Mouse (Mus musculus) splenic B cell, adult 2 months (primary cell): ENCODE results near the gene Diaph2.
A peak's percentile ranks its signal among the peaks of the same experiment; 100 is the strongest.

Experiments used
- DNase-seq: peaks from one replicate; pipeline ENCODE4 v3.0.0-alpha.2; 2011; ENCODE audit warnings: low read depth, low spot score
- H3K27me3 ChIP-seq: 2 replicates; pipeline ENCODE4 v1.6.1; 2012; ENCODE audit warnings: mild to moderate bottlenecking, low read length, moderate library complexity, mixed read lengths; ENCODE audit not compliant: control insufficient read depth, poor library complexity, insufficient read depth, severe bottlenecking
- H3K36me3 ChIP-seq: 2 replicates; pipeline ENCODE4 v1.6.1; 2012; ENCODE audit warnings: mild to moderate bottlenecking, low read length, moderate library complexity, mixed read lengths; ENCODE audit not compliant: control insufficient read depth, poor library complexity, insufficient read depth, severe bottlenecking

Diaph2 gene

DNA sequence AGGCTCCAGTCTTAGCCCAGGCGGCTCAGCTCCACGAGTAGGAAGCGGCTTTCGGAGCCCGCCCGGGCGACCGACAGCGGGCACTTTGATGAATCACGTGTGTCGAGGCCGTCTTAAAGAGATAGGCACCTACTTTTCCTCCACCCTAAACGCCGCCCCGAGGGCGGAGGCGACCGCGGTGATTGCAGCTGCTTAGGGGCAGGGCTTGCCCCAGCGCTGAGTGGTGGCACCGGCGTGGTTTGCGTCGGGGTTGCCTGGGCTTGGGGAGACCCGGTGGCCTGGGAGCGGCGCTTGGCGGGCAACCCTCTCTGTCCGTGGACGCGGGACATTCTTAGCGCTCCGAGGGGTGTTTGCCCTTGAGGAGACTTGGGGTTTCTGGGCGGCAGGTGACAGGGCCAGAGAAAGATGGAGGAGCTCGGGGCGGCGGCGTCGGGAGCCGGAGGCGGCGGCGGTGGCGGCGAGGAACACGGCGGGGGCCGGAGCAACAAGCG lies at the start of gene Diaph2:
Diaph2 (plus strand) TSS at position 172 of the 491 bp plus-strand sequence.
- no peaks in the 10 kb centered on the region for H3K36me3 ChIP-seq
- DNase-seq = peak; percentile 89

GRCm38 (mm10) chrX:129701634-129702312 lies 47.8 kb upstream of the Diaph2 start:
- H3K36me3 ChIP-seq = no peaks in the 10 kb centered on the region
- no peaks in the 10 kb centered on the region for H3K27me3 ChIP-seq
- DNase-seq = no peak

More for the DNA sequence above, at the start of gene Diaph2:
- H3K27me3 ChIP-seq = no peaks in the 10 kb centered on the region

DNA sequence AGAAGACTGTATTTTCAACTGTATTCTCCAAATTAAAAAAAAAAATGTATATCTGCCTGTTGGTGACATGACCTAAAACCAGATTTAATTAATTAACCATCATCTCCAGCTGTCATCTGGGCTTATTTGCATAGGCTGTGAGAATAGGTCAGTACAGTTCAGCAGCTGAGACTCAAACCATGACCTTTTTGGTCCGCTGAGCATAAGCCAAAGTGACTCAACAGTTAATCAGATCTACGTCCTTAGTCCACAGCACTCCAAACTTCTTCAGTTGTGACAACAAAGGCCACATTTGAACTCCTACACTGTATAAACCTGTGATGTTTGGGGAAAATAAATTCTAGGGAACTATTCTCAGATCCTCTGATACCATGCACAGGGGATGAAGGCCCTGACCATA lies 39.9 kb upstream of the Diaph2 start:
- no peaks in the 10 kb centered on the region for H3K27me3 ChIP-seq
- no peak for DNase-seq
- no peaks in the 10 kb centered on the region for H3K36me3 ChIP-seq

- Histone ChIP-seq H3K36me3 (no peaks in the 10 kb centered on the region), H3K27me3 (no peaks in the 10 kb centered on the region)
- DNase-seq = no peak
Measured at GRCm38 (mm10) chrX:129728717-129729220, 20.8 kb upstream of the Diaph2 start.

GRCm38 (mm10) chrX:129736562-129736961 lies 13.0 kb upstream of the Diaph2 start:
- no peaks in the 10 kb centered on the region for H3K36me3 ChIP-seq

GRCm38 (mm10) chrX:129739226-129739625 lies 10.3 kb upstream of the Diaph2 start:
- DNase-seq = no peak
- no peaks in the 10 kb centered on the region for H3K36me3 ChIP-seq
- no peaks in the 10 kb centered on the region for H3K27me3 ChIP-seq

More at GRCm38 (mm10) chrX:129736562-129736961, 13.0 kb upstream of the Diaph2 start:
- no peak for DNase-seq
- no peaks in the 10 kb centered on the region for H3K27me3 ChIP-seq

GRCm38 (mm10) chrX:129742981-129743380 lies 6.6 kb upstream of the Diaph2 start:
- Histone ChIP-seq H3K36me3 (no peaks in the 10 kb centered on the region), H3K27me3 (no peaks in the 10 kb centered on the region)
- DNase-seq = no peak

GRCm38 (mm10) chrX:129745976-129746375 lies 3.6 kb upstream of the Diaph2 start:
- no peaks in the 10 kb centered on the region for H3K36me3 ChIP-seq

GRCm38 (mm10) chrX:129749102-129749501 lies 440 bp upstream of the Diaph2 start:
- H3K36me3 ChIP-seq = no peaks in the 10 kb centered on the region
- no peak for DNase-seq

More at GRCm38 (mm10) chrX:129745976-129746375, 3.6 kb upstream of the Diaph2 start:
- no peak for DNase-seq
- H3K27me3 ChIP-seq = no peaks in the 10 kb centered on the region

GRCm38 (mm10) chrX:129750094-129750569 lies 590 bp downstream of the Diaph2 start:
- peak; percentile 18 for DNase-seq
- no peaks in the 10 kb centered on the region for H3K27me3 ChIP-seq
- H3K36me3 ChIP-seq = no peaks in the 10 kb centered on the region

More at GRCm38 (mm10) chrX:129749102-129749501, 440 bp upstream of the Diaph2 start:
- no peaks in the 10 kb centered on the region for H3K27me3 ChIP-seq

DNA sequence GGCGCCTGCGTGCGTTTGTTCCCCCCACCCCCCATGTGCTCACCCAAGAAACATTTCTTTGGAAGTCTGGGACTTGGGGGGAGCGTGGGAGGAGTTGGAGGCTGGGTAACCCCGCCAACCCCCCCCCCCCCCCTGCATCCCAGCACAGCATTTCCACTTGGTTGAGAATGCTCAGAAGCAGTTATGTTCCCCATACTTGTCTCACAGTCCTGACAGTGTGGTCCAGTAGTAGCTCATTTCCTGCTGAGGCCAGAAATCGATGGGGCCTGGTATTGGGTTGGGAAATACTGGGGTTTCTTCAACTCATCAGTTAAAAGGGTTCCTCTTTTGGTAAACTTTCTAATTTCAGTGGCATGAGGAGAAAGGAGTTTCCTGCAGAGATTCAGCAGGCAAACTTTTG lies 1.1 kb downstream of the Diaph2 start:
- Histone ChIP-seq H3K36me3 (no peaks in the 10 kb centered on the region), H3K27me3 (no peaks in the 10 kb centered on the region)
- DNase-seq = peak; percentile 10

DNA sequence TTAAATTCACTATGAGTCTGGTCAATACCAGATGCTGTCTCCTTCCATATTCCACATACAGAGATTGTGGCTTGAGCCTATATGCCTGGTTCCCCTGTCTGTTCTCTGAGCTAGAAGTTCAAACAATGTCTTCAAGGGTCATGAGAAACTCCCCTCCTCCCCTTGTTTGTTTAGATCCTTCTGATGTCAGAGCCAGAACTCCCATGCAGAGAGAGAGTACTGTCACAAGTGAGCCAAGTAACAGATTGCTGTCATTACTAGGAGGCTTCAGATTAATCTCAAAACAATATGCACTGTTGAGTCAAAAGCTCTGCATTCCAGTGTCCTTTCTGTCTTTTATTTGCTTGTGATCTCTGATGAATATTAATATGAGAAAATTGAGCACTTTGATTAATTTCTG lies 7.1 kb downstream of the Diaph2 start:
- Histone ChIP-seq H3K27me3 (no peaks in the 10 kb centered on the region), H3K36me3 (no peaks in the 10 kb centered on the region)
- no peak for DNase-seq

DNA sequence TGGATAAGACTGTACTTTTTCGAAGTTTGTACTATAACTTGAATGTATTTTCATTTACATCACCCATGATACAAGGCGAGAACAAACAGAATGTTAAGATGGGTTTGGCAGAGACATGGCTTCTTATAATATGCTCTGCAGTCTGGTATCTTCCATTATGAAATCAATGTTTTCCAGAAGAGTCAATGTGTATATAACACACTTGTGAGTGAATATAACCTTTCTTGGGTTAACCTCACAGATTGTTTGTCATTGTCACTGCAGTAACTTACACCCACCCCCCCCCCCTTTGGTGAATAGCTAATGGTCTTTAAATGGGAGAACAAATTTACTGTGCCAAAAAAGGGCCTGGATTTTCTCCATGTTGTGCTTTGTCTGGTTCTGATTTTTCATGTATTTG lies 13.1 kb downstream of the Diaph2 start:
- Histone ChIP-seq H3K27me3 (no peaks in the 10 kb centered on the region), H3K36me3 (no peaks in the 10 kb centered on the region)
- no peak for DNase-seq

- Histone ChIP-seq H3K36me3 (no peaks in the 10 kb centered on the region), H3K27me3 (no peaks in the 10 kb centered on the region)
- DNase-seq = no peak
Measured at GRCm38 (mm10) chrX:129765378-129765777, 15.8 kb downstream of the Diaph2 start.

DNA sequence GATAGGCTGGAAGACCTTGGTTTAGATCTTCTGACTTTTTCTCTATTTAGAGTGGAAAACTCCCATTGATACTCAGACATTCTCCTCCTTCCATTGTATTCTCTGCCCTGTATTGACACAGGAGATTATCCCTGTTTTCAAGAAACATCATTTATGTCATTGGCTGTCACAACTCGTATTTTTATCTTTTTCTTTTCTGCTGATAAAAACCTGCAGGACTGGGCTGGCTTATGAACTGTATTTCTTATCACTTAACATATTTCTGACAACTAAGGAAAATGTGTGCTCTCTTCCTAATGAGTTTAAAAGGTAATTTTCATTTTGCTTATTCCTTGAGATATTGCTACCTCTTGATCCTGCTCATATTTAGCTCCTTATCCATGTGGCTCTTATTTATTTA lies 17.3 kb downstream of the Diaph2 start:
- no peak for DNase-seq
- no peaks in the 10 kb centered on the region for H3K27me3 ChIP-seq
- H3K36me3 ChIP-seq = no peaks in the 10 kb centered on the region
